Mouse (Mus musculus) megakaryocyte, embryonic 14.5 days (primary cell): Measurements from ENCODE around the gene Cpn1. TPM values are rescaled to one million over a fixed set of nuclear protein-coding genes. Genes with fewer than 3 reads are reported as not detected.

ENCODE experiments used
- H3K27me3 ChIP-seq: replicated peaks from 2 replicates; pipeline ENCODE3; 2012; ENCODE audit warnings: inconsistent platforms
- H3K36me3 ChIP-seq: replicated peaks from 2 replicates; pipeline ENCODE3; 2012; ENCODE audit warnings: low read length, inconsistent platforms, mixed read lengths
- H3K4me1 ChIP-seq: 2 replicates; pipeline ENCODE4 v1.6.1; 2012; ENCODE audit warnings: inconsistent platforms
- H3K4me3 ChIP-seq: replicated peaks from 2 replicates; pipeline ENCODE3; 2012; ENCODE audit warnings: moderate library complexity, mild to moderate bottlenecking, inconsistent platforms
- H3K9me3 ChIP-seq: 2 replicates; pipeline ENCODE4 v1.6.1; 2012; ENCODE audit warnings: inconsistent platforms
- FLI1 ChIP-seq: IDR thresholded peaks from 2 replicates; pipeline ENCODE4 v1.6.1; 2012; ENCODE audit warnings: low read length, inconsistent platforms, mixed read lengths
- GATA1 ChIP-seq: IDR thresholded peaks from 3 replicates; pipeline ENCODE4 v1.6.1; 2012; ENCODE audit warnings: mixed read lengths, low read length, inconsistent platforms, borderline replicate concordance
- polyA plus RNA-seq: library from polyadenylated mRNA; stranded (reverse); fragments of >175 nt; gene quantifications from 2 replicates; pipeline ENCODE4 v1.2.3, GENCODE M21; 2012; ENCODE audit warnings: low replicate concordance; ENCODE audit not compliant: insufficient read depth

Cpn1 gene
- polyA plus RNA-seq, 1 experiment = not detected

DNA sequence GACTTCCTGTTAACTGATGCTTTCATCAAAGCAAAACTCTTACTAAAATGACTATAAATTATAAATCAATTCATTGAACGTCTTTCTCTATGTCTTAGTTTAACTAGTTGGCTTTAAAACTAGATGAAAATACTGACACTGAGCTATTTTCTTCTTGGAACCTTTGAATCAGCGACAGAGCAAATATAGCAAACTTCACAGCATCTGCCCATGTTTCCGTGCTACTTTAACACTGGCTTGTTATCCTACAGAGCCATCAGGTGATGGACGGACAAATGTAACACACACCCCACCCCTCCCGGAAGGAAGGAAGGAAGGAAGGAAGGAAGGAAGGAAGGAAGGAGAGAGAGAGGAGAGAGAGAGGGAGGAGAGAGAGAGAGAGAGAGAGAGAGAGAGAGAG lies 58.4 kb downstream of the Cpn1 start:
- Histone ChIP-seq H3K27me3 (no peaks in the 10 kb centered on the region), H3K4me3 (no peak overlapping the region), H3K4me1 (peaks cover 56% of the 10 kb centered on the region), H3K9me3 (peaks cover 2% of the 10 kb centered on the region; the same call in 1 of the 2 replicates), H3K36me3 (peaks cover 6% of the 10 kb centered on the region)
- TF ChIP-seq GATA1 (no peak), FLI1 (no peak)

GRCm38 (mm10) chr19:43927057-43927456 lies 59.3 kb downstream of the Cpn1 start:
- peaks cover 3% of the 10 kb centered on the region; the same call in 1 of the 2 replicates for H3K9me3 ChIP-seq
- peaks cover 56% of the 10 kb centered on the region for H3K4me1 ChIP-seq
- H3K27me3 ChIP-seq = no peaks in the 10 kb centered on the region

GRCm38 (mm10) chr19:43926141-43926987 lies 60.0 kb downstream of the Cpn1 start:
- H3K4me3 ChIP-seq = peak overlapping the region; percentile 73

More at GRCm38 (mm10) chr19:43927057-43927456, 59.3 kb downstream of the Cpn1 start:
- no peak for TF ChIP-seq FLI1
- no peak for TF ChIP-seq GATA1
- peaks cover 7% of the 10 kb centered on the region for H3K36me3 ChIP-seq
- no peak overlapping the region for H3K4me3 ChIP-seq

GRCm38 (mm10) chr19:43924361-43924760 lies 62.0 kb downstream of the Cpn1 start:
- Histone ChIP-seq H3K27me3 (no peaks in the 10 kb centered on the region), H3K36me3 (peaks cover 7% of the 10 kb centered on the region), H3K9me3 (peaks cover 3% of the 10 kb centered on the region; the same call in 1 of the 2 replicates), H3K4me1 (peaks cover 61% of the 10 kb centered on the region), H3K4me3 (no peak overlapping the region)
- no peak for TF ChIP-seq FLI1
- no peak for TF ChIP-seq GATA1

More at GRCm38 (mm10) chr19:43926141-43926987, 60.0 kb downstream of the Cpn1 start:
- Histone ChIP-seq H3K9me3 (peaks cover 3% of the 10 kb centered on the region; the same call in 1 of the 2 replicates), H3K27me3 (no peaks in the 10 kb centered on the region), H3K4me1 (peaks cover 61% of the 10 kb centered on the region), H3K36me3 (peaks cover 7% of the 10 kb centered on the region)
- TF ChIP-seq FLI1 = no peak
- TF ChIP-seq GATA1 = no peak

DNA sequence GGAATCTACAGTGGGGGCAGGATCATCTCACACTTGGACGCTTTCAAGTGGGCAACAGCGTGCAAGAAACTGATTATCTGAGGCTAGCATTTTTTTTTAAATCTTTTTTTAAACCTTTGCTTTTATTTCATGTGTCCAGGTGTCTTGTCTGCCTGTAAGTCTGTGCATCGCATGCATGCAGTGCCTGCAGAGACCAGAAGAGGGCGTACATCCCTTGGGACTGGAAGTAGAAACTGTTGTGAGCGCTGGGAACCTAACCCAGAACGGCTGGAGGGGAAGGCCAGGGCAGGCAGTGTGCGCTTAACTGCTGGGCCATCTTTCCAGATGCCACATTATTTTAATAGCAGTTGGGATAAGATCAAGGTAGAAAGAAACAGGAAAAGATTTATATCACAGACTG lies 63.4 kb downstream of the Cpn1 start:
- no peaks in the 10 kb centered on the region for H3K27me3 ChIP-seq
- no peak overlapping the region for H3K4me3 ChIP-seq
- peaks cover 3% of the 10 kb centered on the region; the same call in 1 of the 2 replicates for H3K9me3 ChIP-seq
- peaks cover 10% of the 10 kb centered on the region for H3K36me3 ChIP-seq
- TF ChIP-seq GATA1 (no peak), FLI1 (no peak)
- peaks cover 69% of the 10 kb centered on the region for H3K4me1 ChIP-seq

DNA sequence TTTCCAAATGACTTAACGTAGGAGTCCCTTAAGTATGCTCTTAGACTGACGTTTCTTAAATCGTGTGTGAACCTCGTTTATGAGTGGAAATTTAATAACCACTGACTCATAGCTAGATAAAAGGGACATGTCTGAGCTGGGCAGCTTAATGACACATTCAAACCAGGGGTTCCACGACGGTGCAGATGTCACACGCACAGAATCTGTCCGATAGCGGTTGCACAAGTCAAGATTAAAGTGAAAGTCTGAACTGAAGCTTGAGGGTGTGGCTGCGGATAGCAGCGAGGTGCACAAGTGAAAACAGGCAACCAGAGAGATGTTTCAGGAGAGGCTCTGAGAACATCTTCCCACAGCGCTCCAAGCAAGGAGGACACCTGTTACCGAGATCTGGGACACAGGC lies 64.9 kb downstream of the Cpn1 start:
- Histone ChIP-seq H3K4me1 (peaks cover 72% of the 10 kb centered on the region), H3K4me3 (peak overlapping the region; percentile 89), H3K27me3 (no peaks in the 10 kb centered on the region), H3K36me3 (peaks cover 10% of the 10 kb centered on the region), H3K9me3 (peaks cover 3% of the 10 kb centered on the region; the same call in 1 of the 2 replicates)
- TF ChIP-seq FLI1 (no peak), GATA1 (no peak)

DNA sequence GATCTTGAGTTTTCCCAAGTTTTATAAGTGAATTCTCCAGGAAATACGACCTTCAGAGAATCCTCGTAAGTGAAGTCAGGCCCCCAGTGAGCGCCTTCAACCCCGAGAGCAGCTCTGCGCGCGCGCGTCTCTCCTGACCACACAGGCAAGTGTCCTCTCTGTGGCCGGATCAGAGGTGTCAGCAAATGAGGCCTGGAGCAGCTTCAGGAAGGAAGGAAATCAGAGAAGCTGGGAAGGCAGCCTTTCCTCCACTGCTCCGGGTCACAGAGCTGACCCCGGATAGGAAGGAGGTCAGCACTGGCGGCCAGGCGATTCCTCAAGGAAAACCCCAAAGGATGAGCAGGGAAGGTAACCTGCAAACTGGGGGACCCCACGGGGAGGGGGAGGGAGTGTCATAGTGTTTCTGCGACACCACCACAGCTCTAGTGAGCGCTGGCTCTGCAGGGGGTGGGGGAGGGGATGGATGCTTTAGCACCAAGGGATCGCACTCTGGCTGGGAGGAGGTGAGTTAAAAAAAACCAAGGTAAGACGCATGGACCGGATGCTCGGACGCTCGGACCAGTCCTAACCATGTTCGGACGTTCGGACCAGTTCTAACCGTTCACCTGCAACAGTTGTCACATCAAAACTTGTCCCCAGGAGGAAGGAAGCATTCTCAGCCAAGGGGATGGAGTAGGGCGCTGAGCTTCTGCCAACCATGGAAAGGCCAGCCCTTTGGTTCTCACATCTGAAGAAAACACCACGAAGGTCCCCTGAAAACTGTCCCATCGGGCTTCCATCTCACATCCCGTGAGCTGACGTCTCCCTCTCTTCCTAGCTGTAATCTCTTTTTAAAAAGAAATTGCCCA lies 65.7 kb downstream of the Cpn1 start:
- H3K4me3 ChIP-seq = peak overlapping the region; percentile 89
- H3K36me3 ChIP-seq = peaks cover 10% of the 10 kb centered on the region
- peaks cover 66% of the 10 kb centered on the region for H3K4me1 ChIP-seq
- peaks cover 3% of the 10 kb centered on the region; the same call in 1 of the 2 replicates for H3K9me3 ChIP-seq
- H3K27me3 ChIP-seq = no peaks in the 10 kb centered on the region
- TF ChIP-seq GATA1 (no peak), FLI1 (no peak)

GRCm38 (mm10) chr19:43919841-43920240 lies 66.5 kb downstream of the Cpn1 start:
- H3K4me3 ChIP-seq = no peak overlapping the region
- H3K36me3 ChIP-seq = peaks cover 10% of the 10 kb centered on the region
- no peaks in the 10 kb centered on the region for H3K27me3 ChIP-seq
- H3K9me3 ChIP-seq = peaks cover 3% of the 10 kb centered on the region; the same call in 1 of the 2 replicates
- TF ChIP-seq FLI1 = no peak
- no peak for TF ChIP-seq GATA1
- H3K4me1 ChIP-seq = peaks cover 64% of the 10 kb centered on the region

DNA sequence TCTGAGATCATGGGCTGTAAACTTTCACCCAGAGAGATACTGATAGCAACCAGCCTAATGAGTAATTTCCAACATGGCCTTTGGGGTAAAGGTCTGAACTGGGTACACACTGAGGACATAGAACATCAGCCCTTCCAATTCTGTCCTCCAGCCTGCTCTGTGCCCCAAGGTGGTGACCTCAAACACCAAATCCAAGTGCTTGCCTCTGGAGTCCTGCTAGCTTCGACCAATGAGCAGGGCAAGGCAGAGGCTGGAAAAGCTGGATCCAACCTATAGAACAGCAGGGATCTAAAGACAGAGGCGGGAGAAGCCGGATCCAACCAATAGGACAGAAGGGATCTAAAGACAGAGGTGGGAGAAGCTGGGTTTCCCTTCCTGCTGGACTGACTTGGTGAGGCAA lies 67.5 kb downstream of the Cpn1 start:
- Histone ChIP-seq H3K4me1 (peaks cover 61% of the 10 kb centered on the region), H3K36me3 (peaks cover 10% of the 10 kb centered on the region), H3K9me3 (peaks cover 3% of the 10 kb centered on the region; the same call in 1 of the 2 replicates), H3K27me3 (no peaks in the 10 kb centered on the region), H3K4me3 (no peak overlapping the region)
- TF ChIP-seq FLI1 (no peak), GATA1 (no peak)
